In genomic region chr14:46734761-46735455, GRCm38 (mm10) we compare ENCODE assay signal across 17 mouse cellular contexts. TPM values are rescaled to one million over a fixed set of nuclear protein-coding genes. Genes with fewer than 3 reads are reported as not detected.
A peak's percentile ranks its signal among the peaks of the same experiment; 100 is the strongest.
DNase-seq lines count a peak whose midpoint lies in the region; ATAC-seq and TF ChIP-seq lines count a peak whose summit lies in the region.
"Had no signal": no experiment of that assay in that cellular context is flagged by ENCODE, and none has a peak within 500 bp of the region (broad histone marks: within the 10 kb centered on the region; RNA-seq: fewer than 3 reads in every experiment).

No protein-coding gene starts in this region.

- 70% methylated on average over 14 of the region's 14 CpGs for WGBS in heart, adult 2 months

- no peak for TF ChIP-seq CTCF in heart, adult 2 months (IDR thresholded peaks at IDR 0.05)
- no peak for TF ChIP-seq CTCF in layer of hippocampus, adult 2 months (conservative IDR thresholded peaks at IDR 0.05)

- H3K27me3 ChIP-seq in heart, adult 2 months (ENCODE audit: control insufficient read depth, insufficient read depth, low read length): no peaks in the 10 kb centered on the region
- H3K27me3 ChIP-seq: forebrain, embryonic 15.5 days; hindbrain, embryonic 13.5 days; lung, embryonic 15.5 days had no signal

- no peaks in the 10 kb centered on the region; the same call in 1 of the 2 replicates for H3K4me1 ChIP-seq in heart, adult 2 months (ENCODE audit: control insufficient read depth, insufficient read depth, low read length)
- H3K4me1 ChIP-seq: forebrain, embryonic 15.5 days; hindbrain, embryonic 13.5 days; lung, embryonic 15.5 days had no signal

- intact Hi-C loops in heart, adult 2 months (cut with DNase I): no loop called here
- intact Hi-C loops in heart, postnatal 10 days (cut with DNase I): no loop called here

- H3K27ac ChIP-seq in heart, adult 2 months: no peak overlapping the region
- no peak overlapping the region for H3K27ac ChIP-seq in layer of hippocampus, adult 2 months
- H3K27ac ChIP-seq: forebrain, embryonic 15.5 days; hindbrain, embryonic 13.5 days; lung, embryonic 15.5 days had no signal

- ATAC-seq in CD4-positive, CD25-positive, alpha-beta regulatory T cell, adult 4 months: no peak
- ATAC-seq: forebrain, embryonic 15.5 days had no signal

- H3K9ac ChIP-seq in heart, adult 2 months (ENCODE audit: low read depth, low read length): no peak overlapping the region
- H3K9ac ChIP-seq: forebrain, embryonic 15.5 days; hindbrain, embryonic 13.5 days; lung, embryonic 15.5 days had no signal

- TF ChIP-seq EP300 in heart, adult 2 months (IDR thresholded peaks at IDR 0.05; ENCODE audit: insufficient read depth, low read depth, low read length): no peak

- no peaks in the 10 kb centered on the region for H3K36me3 ChIP-seq in heart, adult 2 months (ENCODE audit: control insufficient read depth, insufficient read depth, low read length)
- H3K36me3 ChIP-seq: forebrain, embryonic 15.5 days; G1E; hindbrain, embryonic 13.5 days; lung, embryonic 15.5 days had no signal

- no peak overlapping the region for H3K4me3 ChIP-seq in heart, adult 2 months
- H3K4me3 ChIP-seq in layer of hippocampus, adult 2 months: no peak overlapping the region
- H3K4me3 ChIP-seq: forebrain, embryonic 15.5 days; hindbrain, embryonic 13.5 days; lung, embryonic 15.5 days had no signal

- DNase-seq in heart, adult 2 months: peak in 1 of 2 experiments; percentile 28
- DNase-seq in heart, postnatal 4 days: no peak
- peak; percentile 10 for DNase-seq in layer of hippocampus, adult 9-11 months
- DNase-seq in layer of hippocampus, adult 2 months (ENCODE audit: low spot score in 2 of 2): no peak
- DNase-seq in brain, adult 2 months (ENCODE audit: low read depth, low spot score): peak; percentile 24
- peak; percentile 14 to 32 for DNase-seq in heart, postnatal 10 days
- DNase-seq: cerebellum, adult 11 months; cerebellum, postnatal 14 days; layer of hippocampus, postnatal 36 days; right cerebral cortex, adult 18-20 months; spleen, adult 18-20 months; thymus, adult 18-20 months had no signal

- TF ChIP-seq POLR2A in heart, adult 2 months (IDR thresholded peaks at IDR 0.05; ENCODE audit: insufficient read depth, low read depth, low read length): 0 out of 2 replicates have a peak, but pooled peaks have one; percentile 19

- no peaks in the 10 kb centered on the region for H3K79me2 ChIP-seq in heart, adult 2 months (replicated peaks; ENCODE audit: control insufficient read depth, insufficient read depth, low read length)

RNA-seq across cellular contexts. Expression of gene Cdkn3, which starts 25.4 kb away (rescaled TPM):
- total RNA-seq in heart, adult 2 months (2021): 1 to 10 TPM in 1 of 2 experiments, under 1 TPM in 1; 0.55 to 1.5 TPM
- polyA plus RNA-seq in heart, adult 2 months (2012; rRNA removed): 0.70 TPM in 1 of 2 replicates, not detected in the other
- total RNA-seq in heart, postnatal 4 days (2021): 10 to 100 TPM; 25.0 to 30.7 TPM
- total RNA-seq in layer of hippocampus, adult 2 months (2021): under 1 TPM; 0.56 to 0.81 TPM
- total RNA-seq in heart, postnatal 10 days (2021): 1 to 10 TPM; 7.2 to 9.5 TPM
- polyA plus RNA-seq in CD4-positive, CD25-positive, alpha-beta regulatory T cell, adult 4 months (2017; shearing (Covaris generic)): 10 to 100 TPM in 1 of 2 experiments, 1 to 10 TPM in 1; 6.0 to 11.7 TPM
- total RNA-seq: layer of hippocampus, postnatal 36 days had no signal

RNA-seq across cellular contexts. Expression of gene Cnih1, which starts 53.3 kb away (rescaled TPM):
- total RNA-seq in heart, adult 2 months (2021): 10 to 100 TPM; 48.7 TPM
- 52.2 and 70.4 TPM in 2 replicates for polyA plus RNA-seq in heart, adult 2 months (2012; rRNA removed)
- total RNA-seq in heart, postnatal 4 days (2021): 10 to 100 TPM; 78.8 to 81.1 TPM
- total RNA-seq in layer of hippocampus, adult 2 months (2021): 10 to 100 TPM; 70.1 to 79.6 TPM
- total RNA-seq in heart, postnatal 10 days (2021): 10 to 100 TPM; 54.5 to 62.6 TPM
- polyA plus RNA-seq in CD4-positive, CD25-positive, alpha-beta regulatory T cell, adult 4 months (2017; shearing (Covaris generic)): 10 to 100 TPM; 63.4 to 68.6 TPM

Comparison
In these comparisons a context has a peak if more than half of its experiments do, and no peak if none do; other contexts are left out.
1. DNase-seq: peak in layer of hippocampus, adult 9-11 months (single experiment), brain, adult 2 months (single experiment) and heart, postnatal 10 days (2 of 2); none in heart, postnatal 4 days (single experiment) and layer of hippocampus, adult 2 months (0 of 2).